Mouse (Mus musculus): ENCODE results near the gene Ick.
"Not testable (repeated sequence)": the region's sequence is repeated elsewhere in the genome, so short reads cannot be mapped to it uniquely, and the experiment has no call there.

The Ick gene

DNA sequence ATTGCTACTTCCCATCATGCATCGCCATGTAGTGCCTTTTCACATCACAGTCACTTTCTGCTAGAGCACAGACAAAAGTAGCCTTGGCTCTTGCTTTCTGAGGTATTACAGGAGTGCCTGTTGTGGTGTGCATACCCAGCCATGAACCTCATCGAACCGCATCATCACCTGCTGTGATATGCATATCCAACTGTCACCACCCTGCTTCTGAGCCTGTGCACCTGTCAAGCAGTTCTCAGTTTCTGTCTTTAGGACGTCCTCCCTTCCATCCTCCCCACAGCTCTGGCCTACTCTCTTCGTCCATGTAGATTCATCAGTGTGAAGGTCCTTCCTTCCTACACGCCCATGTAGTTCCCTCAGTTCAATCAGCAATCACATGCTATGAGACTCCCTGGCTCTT lies 39.2 kb downstream of the Ick start:
- DNase-seq (ENCODE audit: extremely low read depth, low read depth): no peak

DNA sequence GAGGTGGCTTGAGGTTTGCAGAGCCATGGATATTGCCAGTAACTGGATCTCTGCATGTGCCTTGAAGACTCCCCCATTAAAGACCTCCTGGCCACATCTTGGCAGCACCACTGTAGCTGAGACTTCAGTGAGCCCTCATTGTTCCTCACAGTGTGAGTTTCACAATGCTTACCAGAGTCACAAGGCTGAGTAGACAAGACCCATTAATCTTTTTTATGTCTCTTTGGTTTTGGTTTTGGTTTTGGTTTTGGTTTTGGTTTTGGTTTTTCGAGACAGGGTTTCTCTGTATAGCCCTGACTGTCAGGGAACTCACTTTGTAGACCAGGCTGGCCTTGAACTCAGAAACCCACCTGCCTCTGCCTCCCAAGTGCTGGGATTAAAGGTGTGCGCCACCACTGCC lies 40.8 kb downstream of the Ick start:
- DNase-seq (ENCODE audit: extremely low read depth, low read depth): not testable (repeated sequence)

- no peak for DNase-seq (ENCODE audit: extremely low read depth, low read depth)
Measured at GRCm38 (mm10) chr9:78154211-78154977, 45.4 kb downstream of the Ick start.

DNA sequence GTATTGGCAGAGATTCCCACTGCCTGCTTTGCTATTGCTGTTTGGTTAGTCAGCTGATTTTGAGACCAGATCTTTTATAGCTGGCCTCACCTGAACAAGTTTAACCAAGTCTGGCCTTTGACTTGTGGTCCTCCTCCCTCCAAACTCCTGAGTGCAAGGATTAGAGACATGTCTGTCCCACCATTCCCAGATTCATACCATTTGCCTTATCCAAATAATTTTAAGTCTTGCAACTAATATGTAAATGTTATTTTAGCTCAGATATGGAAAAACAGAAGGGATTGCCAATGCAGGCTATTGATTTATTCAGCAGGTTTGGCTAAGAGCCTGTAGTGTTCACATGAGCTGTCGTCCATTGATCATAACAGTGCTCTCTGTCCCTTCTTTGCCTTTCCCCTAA lies 48.2 kb downstream of the Ick start:
- no peak for DNase-seq (ENCODE audit: extremely low read depth, low read depth)

- DNase-seq (ENCODE audit: extremely low read depth, low read depth): no peak
Measured at GRCm38 (mm10) chr9:78163291-78163690, 54.3 kb downstream of the Ick start.

- DNase-seq (ENCODE audit: extremely low read depth, low read depth): no peak
Measured at GRCm38 (mm10) chr9:78164741-78165140, 55.7 kb downstream of the Ick start.

- no peak for DNase-seq (ENCODE audit: extremely low read depth, low read depth)
Measured at GRCm38 (mm10) chr9:78165454-78165853, 56.5 kb downstream of the Ick start.

GRCm38 (mm10) chr9:78166694-78167452 lies 57.9 kb downstream of the Ick start:
- DNase-seq (ENCODE audit: extremely low read depth, low read depth): no peak

GRCm38 (mm10) chr9:78167453-78167969 lies 58.5 kb downstream of the Ick start:
- DNase-seq (ENCODE audit: extremely low read depth, low read depth): no peak

DNA sequence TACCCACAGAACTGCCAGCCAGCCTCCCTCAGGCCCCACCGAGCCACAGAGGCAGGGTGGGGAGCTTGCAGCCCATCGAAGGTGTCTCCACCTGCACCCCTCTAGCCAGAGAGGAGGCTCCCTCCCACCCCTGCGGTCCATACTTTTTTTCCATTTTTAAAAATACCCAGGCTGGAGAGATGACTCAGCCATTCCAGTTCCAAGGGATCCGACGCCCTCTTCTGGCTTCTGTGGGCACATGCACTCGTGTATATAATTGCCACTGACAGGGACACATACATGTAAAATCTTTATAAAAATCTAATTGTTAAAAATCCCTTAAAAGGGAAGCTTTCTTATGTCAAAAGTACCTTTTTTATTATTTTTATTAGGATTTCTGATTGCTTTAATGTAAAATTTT lies 59.9 kb downstream of the Ick start:
- DNase-seq (ENCODE audit: extremely low read depth, low read depth): no peak

DNA sequence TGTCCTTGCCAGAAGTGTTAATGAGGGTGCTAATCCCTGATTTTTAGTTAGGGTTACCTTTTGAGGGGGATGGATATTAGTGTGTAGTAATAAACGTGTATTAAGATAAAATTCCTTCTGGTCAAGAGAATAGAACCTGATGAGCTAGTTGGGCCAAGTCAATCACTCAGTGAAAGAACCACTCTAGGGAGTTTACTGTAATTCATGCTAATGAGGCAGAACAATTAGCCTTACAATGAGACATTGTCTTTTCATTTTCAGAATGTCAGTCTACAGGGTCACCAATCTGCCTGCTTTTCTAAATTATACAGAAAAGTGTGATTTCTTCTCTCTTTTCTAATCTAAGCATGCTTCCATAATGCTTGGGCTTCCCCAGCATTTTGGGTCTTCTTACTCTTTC lies 65.0 kb downstream of the Ick start:
- DNase-seq (ENCODE audit: extremely low read depth, low read depth): no peak

GRCm38 (mm10) chr9:78174925-78175276 lies 65.9 kb downstream of the Ick start:
- DNase-seq (ENCODE audit: extremely low read depth, low read depth): not testable (repeated sequence)

- DNase-seq (ENCODE audit: extremely low read depth, low read depth): peak; percentile 80
Measured at GRCm38 (mm10) chr9:78175277-78176200, 66.5 kb downstream of the Ick start.

DNA sequence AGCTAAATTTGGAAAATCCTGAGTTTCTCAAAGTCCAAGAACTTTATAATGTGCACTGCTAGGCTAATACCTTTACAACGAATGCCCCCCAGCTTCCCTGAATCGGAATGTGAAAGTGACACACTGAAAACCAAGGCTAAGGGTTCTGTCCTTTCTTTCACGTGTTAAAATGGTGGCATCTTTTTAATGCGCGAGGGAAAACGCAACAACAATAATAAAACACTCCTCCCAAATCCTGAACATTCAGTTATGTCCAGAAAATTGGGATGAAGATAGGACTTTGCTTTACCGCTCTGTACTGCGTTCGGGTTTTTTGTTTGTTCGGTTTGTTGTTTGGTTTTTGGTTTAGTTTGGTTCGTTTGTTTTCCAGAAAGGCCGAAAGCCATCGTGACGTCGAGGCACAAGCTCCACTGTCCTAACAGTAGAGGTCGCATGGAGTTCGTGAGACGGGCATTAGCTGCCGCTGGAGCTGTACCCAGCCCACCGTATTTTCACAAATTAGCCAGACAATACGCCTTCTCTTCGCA lies 67.3 kb downstream of the Ick start:
- DNase-seq (ENCODE audit: extremely low read depth, low read depth): peak; percentile 77

DNA sequence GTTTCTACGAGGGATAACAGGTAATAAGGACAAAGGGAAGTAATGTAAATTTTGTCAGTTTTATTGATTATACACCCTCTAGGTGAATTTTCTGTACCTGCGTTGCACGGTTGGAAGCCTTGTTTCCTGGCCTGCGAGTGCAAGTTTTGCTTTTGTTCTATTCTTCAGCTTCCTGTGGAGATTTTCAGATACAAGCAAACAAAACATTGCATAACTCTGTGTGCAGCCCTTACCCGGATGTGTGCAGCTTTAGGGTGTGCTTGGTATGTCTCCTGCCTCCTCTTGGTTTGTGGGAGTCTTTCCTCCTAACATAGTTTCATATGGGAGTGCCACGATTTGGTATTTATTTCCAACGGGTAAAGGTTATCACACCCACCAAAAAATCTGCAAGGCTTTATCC lies 67.8 kb downstream of the Ick start:
- DNase-seq (ENCODE audit: extremely low read depth, low read depth): no peak

DNA sequence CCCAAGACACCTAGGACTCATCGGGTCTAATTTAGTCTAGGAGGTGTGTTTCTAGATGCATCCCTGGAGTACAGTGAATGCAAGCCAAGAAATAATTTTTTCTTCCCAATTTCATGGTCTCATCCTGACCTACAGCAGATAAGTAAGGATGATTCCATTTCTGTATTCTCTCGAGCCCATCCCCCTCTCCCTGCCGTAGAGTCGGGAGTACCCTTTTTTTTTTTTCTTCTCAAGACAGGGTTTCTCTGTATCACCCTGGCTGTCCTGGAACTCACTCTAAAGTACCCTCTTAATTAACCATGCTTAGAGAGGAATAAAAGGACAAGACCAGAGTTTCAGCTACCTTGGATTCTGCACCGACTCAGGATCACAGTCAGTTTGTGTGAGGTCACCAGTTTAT lies 69.2 kb downstream of the Ick start:
- DNase-seq (ENCODE audit: extremely low read depth, low read depth): no peak

GRCm38 (mm10) chr9:78179071-78179470 lies 70.1 kb downstream of the Ick start:
- DNase-seq (ENCODE audit: extremely low read depth, low read depth): no peak

GRCm38 (mm10) chr9:78182474-78182873 lies 73.5 kb downstream of the Ick start, which contains the start of gene Gsta4:
Gene Gsta4 (plus strand): TSS chr9:78182774.
- not testable (repeated sequence) for DNase-seq (ENCODE audit: extremely low read depth, low read depth)

GRCm38 (mm10) chr9:78185686-78186085 lies 76.7 kb downstream of the Ick start:
- DNase-seq (ENCODE audit: extremely low read depth, low read depth): no peak

- DNase-seq (ENCODE audit: extremely low read depth, low read depth): peak; percentile 47
Measured at GRCm38 (mm10) chr9:78188910-78189309, 79.9 kb downstream of the Ick start.

All from MEL-GATA-1-ER (cell line).